Mouse (Mus musculus): ENCODE data around the gene Cacna2d2.
A peak's percentile ranks its signal among the peaks of the same experiment; 100 is the strongest.

Gene Cacna2d2

GRCm38 (mm10) chr9:107399491-107399971, at the start of gene Cacna2d2:
Gene Cacna2d2, plus strand, starts transcription at chr9:107399612.
- DNase-seq (ENCODE audit: inconsistent age in 2 of 2, low spot score in 1 of 2): peak; percentile 70 to 92

- no peak for DNase-seq (ENCODE audit: inconsistent age in 2 of 2, low spot score in 1 of 2)
Measured at GRCm38 (mm10) chr9:107354826-107355225, 44.6 kb upstream of the Cacna2d2 start.

GRCm38 (mm10) chr9:107355870-107356765, 43.3 kb upstream of the Cacna2d2 start:
- peak; percentile 41 to 83 for DNase-seq (ENCODE audit: inconsistent age in 2 of 2, low spot score in 1 of 2)

- peak; percentile 63 to 92 for DNase-seq (ENCODE audit: inconsistent age in 2 of 2, low spot score in 1 of 2)
Measured at GRCm38 (mm10) chr9:107357651-107358050, 41.8 kb upstream of the Cacna2d2 start.

GRCm38 (mm10) chr9:107360989-107361388, 38.4 kb upstream of the Cacna2d2 start:
- DNase-seq (ENCODE audit: inconsistent age in 2 of 2, low spot score in 1 of 2): no peak

GRCm38 (mm10) chr9:107366644-107367043, 32.8 kb upstream of the Cacna2d2 start:
- peak; percentile 39 to 86 for DNase-seq (ENCODE audit: inconsistent age in 2 of 2, low spot score in 1 of 2)

GRCm38 (mm10) chr9:107368302-107368701, 31.1 kb upstream of the Cacna2d2 start:
- no peak for DNase-seq (ENCODE audit: inconsistent age in 2 of 2, low spot score in 1 of 2)

- no peak for DNase-seq (ENCODE audit: inconsistent age in 2 of 2, low spot score in 1 of 2)
Measured at GRCm38 (mm10) chr9:107369270-107370105, 29.9 kb upstream of the Cacna2d2 start.

- no peak for DNase-seq (ENCODE audit: inconsistent age in 2 of 2, low spot score in 1 of 2)
Measured at GRCm38 (mm10) chr9:107370106-107370463, 29.3 kb upstream of the Cacna2d2 start.

GRCm38 (mm10) chr9:107372441-107372840, 27.0 kb upstream of the Cacna2d2 start:
- DNase-seq (ENCODE audit: inconsistent age in 2 of 2, low spot score in 1 of 2): no peak

- no peak for DNase-seq (ENCODE audit: inconsistent age in 2 of 2, low spot score in 1 of 2)
Measured at GRCm38 (mm10) chr9:107374623-107375022, 24.8 kb upstream of the Cacna2d2 start.

- DNase-seq (ENCODE audit: inconsistent age in 2 of 2, low spot score in 1 of 2): no peak
Measured at GRCm38 (mm10) chr9:107375451-107375850, 24.0 kb upstream of the Cacna2d2 start.

- peak in 1 of 2 experiments; percentile 49 for DNase-seq (ENCODE audit: inconsistent age in 2 of 2, low spot score in 1 of 2)
Measured at GRCm38 (mm10) chr9:107377961-107378512, 21.4 kb upstream of the Cacna2d2 start.

GRCm38 (mm10) chr9:107381723-107382122, 17.7 kb upstream of the Cacna2d2 start:
- DNase-seq (ENCODE audit: inconsistent age in 2 of 2, low spot score in 1 of 2): peak; percentile 15 to 51

GRCm38 (mm10) chr9:107384396-107384795, 15.0 kb upstream of the Cacna2d2 start:
- no peak for DNase-seq (ENCODE audit: inconsistent age in 2 of 2, low spot score in 1 of 2)

GRCm38 (mm10) chr9:107386722-107387121, 12.7 kb upstream of the Cacna2d2 start:
- DNase-seq (ENCODE audit: inconsistent age in 2 of 2, low spot score in 1 of 2): peak in 1 of 2 experiments; percentile 45

GRCm38 (mm10) chr9:107387708-107388107, 11.7 kb upstream of the Cacna2d2 start:
- no peak for DNase-seq (ENCODE audit: inconsistent age in 2 of 2, low spot score in 1 of 2)

GRCm38 (mm10) chr9:107388263-107388662, 11.1 kb upstream of the Cacna2d2 start:
- DNase-seq (ENCODE audit: inconsistent age in 2 of 2, low spot score in 1 of 2): no peak

GRCm38 (mm10) chr9:107396397-107396796, 3.0 kb upstream of the Cacna2d2 start:
- DNase-seq (ENCODE audit: inconsistent age in 2 of 2, low spot score in 1 of 2): peak in 1 of 2 experiments; percentile 39

GRCm38 (mm10) chr9:107398968-107399367, 444 bp upstream of the Cacna2d2 start:
- no peak for DNase-seq (ENCODE audit: inconsistent age in 2 of 2, low spot score in 1 of 2)

- peak in 1 of 2 experiments; percentile 15 for DNase-seq (ENCODE audit: inconsistent age in 2 of 2, low spot score in 1 of 2)
Measured at GRCm38 (mm10) chr9:107400060-107400511, 674 bp downstream of the Cacna2d2 start.

All from adrenal gland, adult (tissue).